In the genomic region with DNA sequence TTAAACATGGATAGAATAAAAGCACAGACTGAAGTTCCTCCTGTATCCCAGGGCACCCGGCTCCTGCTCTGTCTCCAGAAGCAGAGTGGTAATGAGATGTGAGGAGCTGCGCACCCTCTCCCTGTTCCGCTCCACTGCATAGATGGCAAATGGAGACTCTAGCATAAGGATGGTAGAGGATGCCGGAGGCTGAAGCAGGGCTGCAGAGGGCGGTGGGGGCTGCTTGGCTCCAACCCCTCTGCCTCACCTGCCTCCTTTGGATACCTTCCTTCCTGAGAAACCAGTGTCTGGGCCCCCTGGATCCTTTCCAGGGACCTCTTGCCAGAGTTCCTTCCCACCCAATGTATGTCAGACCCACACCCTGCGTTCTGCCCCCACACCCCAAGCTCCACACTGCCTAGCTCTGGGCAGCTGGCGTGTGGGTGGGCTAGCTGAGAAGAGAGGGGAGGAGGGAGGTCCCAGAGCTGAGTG, we compare ENCODE assay signal across 13 mouse cellular contexts. TPM values are rescaled to one million over a fixed set of nuclear protein-coding genes. Genes with fewer than 3 reads are reported as not detected.
DNase-seq lines count a peak whose midpoint lies in the region; ATAC-seq and TF ChIP-seq lines count a peak whose summit lies in the region.
"Had no signal": no experiment of that assay in that cellular context is flagged by ENCODE, and none has a peak within 500 bp of the region (broad histone marks: within the 10 kb centered on the region; RNA-seq: fewer than 3 reads in every experiment).

No protein-coding gene starts in this region.

- WGBS in heart, embryonic 10.5 days, result 75% methylated on average over 7 of the region's 7 CpGs
- WGBS in forebrain, embryonic 16.5 days, result 80% methylated on average over 7 of the region's 7 CpGs
- WGBS in midbrain, postnatal 0 days, result 75% methylated on average over 7 of the region's 7 CpGs

- H3K4me3 ChIP-seq in heart, embryonic 10.5 days, result no peak overlapping the region
- H3K4me3 ChIP-seq in forebrain, embryonic 16.5 days (replicated peaks; ENCODE audit: low read length), result no peak overlapping the region
- H3K4me3 ChIP-seq in midbrain, postnatal 0 days (ENCODE audit: low read depth, low read length), result peak overlapping the region; percentile 14; the same call in 1 of the 2 replicates

- peak; percentile 67 for DNase-seq in heart, embryonic 10.5 days (ENCODE audit: low spot score)
- DNase-seq in heart, adult 9 months (ENCODE audit: low spot score in 2 of 2), result no peak
- peak; percentile 31 to 39 for DNase-seq in layer of hippocampus, adult 8-10 months (ENCODE audit: low spot score in 2 of 2)
- DNase-seq in midbrain, postnatal 0 days (ENCODE audit: low spot score), result no peak
- no peak for DNase-seq in kidney, postnatal 36 days
- DNase-seq in spleen, postnatal 36 days (ENCODE audit: low spot score in 2 of 2), result no peak
- DNase-seq: adrenal gland, postnatal 36 days had no signal

- TF ChIP-seq CTCF in midbrain, postnatal 0 days (IDR thresholded peaks at IDR 0.05), result no peak

- H3K36me3 ChIP-seq in heart, embryonic 10.5 days, result no peaks in the 10 kb centered on the region
- H3K36me3 ChIP-seq in forebrain, embryonic 16.5 days (ENCODE audit: control insufficient read depth, insufficient read depth), result peaks cover 5% of the 10 kb centered on the region; the same call in 1 of the 2 replicates
- H3K36me3 ChIP-seq in midbrain, postnatal 0 days (ENCODE audit: insufficient read depth, low read length), result peaks cover 25% of the 10 kb centered on the region

- no peak for ATAC-seq in forebrain, embryonic 16.5 days
- no peak for ATAC-seq in midbrain, postnatal 0 days (ENCODE audit: low FRiP score)
- no peak for ATAC-seq in erythroid progenitor cell, adult 5-6 weeks (replicated peaks; ENCODE audit: low FRiP score, poor library complexity, severe bottlenecking)
- ATAC-seq: CD4-positive, CD25-positive, alpha-beta regulatory T cell, adult 4 months had no signal

- no peaks in the 10 kb centered on the region for H3K9me3 ChIP-seq in heart, embryonic 10.5 days
- H3K9me3 ChIP-seq in forebrain, embryonic 16.5 days (ENCODE audit: control insufficient read depth, low read length), result no peaks in the 10 kb centered on the region
- no peaks in the 10 kb centered on the region for H3K9me3 ChIP-seq in midbrain, postnatal 0 days (ENCODE audit: low read length)

- no peak overlapping the region for H3K27ac ChIP-seq in heart, embryonic 10.5 days
- no peak overlapping the region for H3K27ac ChIP-seq in forebrain, embryonic 16.5 days (ENCODE audit: low read length)
- no peak overlapping the region for H3K27ac ChIP-seq in midbrain, postnatal 0 days (ENCODE audit: low read depth, low read length)
- H3K27ac ChIP-seq: liver, embryonic 14.5 days had no signal

- H3K4me2 ChIP-seq in forebrain, embryonic 16.5 days (ENCODE audit: low read length), result peak overlapping the region; percentile 76
- peak overlapping the region; percentile 96 for H3K4me2 ChIP-seq in midbrain, postnatal 0 days (ENCODE audit: low read depth, low read length, poor library complexity, severe bottlenecking)

- H3K4me1 ChIP-seq in heart, embryonic 10.5 days, result peaks cover 46% of the 10 kb centered on the region
- peaks cover 49% of the 10 kb centered on the region for H3K4me1 ChIP-seq in forebrain, embryonic 16.5 days (replicated peaks; ENCODE audit: control insufficient read depth, insufficient read depth, low read length)
- H3K4me1 ChIP-seq in midbrain, postnatal 0 days (ENCODE audit: insufficient read depth, low read length), result peaks cover 23% of the 10 kb centered on the region

- peaks cover 83% of the 10 kb centered on the region for H3K27me3 ChIP-seq in heart, embryonic 10.5 days (ENCODE audit: insufficient read depth, poor library complexity, severe bottlenecking)
- H3K27me3 ChIP-seq in forebrain, embryonic 16.5 days (replicated peaks; ENCODE audit: control insufficient read depth, insufficient read depth, low read length), result no peaks in the 10 kb centered on the region; the same call in 1 of the 2 replicates
- no peaks in the 10 kb centered on the region for H3K27me3 ChIP-seq in midbrain, postnatal 0 days (ENCODE audit: insufficient read depth, low read length)

- H3K9ac ChIP-seq in forebrain, embryonic 16.5 days (replicated peaks; ENCODE audit: low read depth, low read length), result no peak overlapping the region
- H3K9ac ChIP-seq in midbrain, postnatal 0 days (replicated peaks; ENCODE audit: low read length, poor library complexity, severe bottlenecking), result peak overlapping the region; percentile 95
- H3K9ac ChIP-seq: liver, embryonic 14.5 days had no signal

RNA-seq across cellular contexts. Expression of a gene that starts 3.5 kb away (rescaled TPM):
- polyA plus RNA-seq in heart, embryonic 10.5 days (2016; fragmentation: Nextera tagmentation; extraction: Ambion mirVana), result 0.74 and 1.8 TPM in 2 replicates
- polyA plus RNA-seq in forebrain, embryonic 16.5 days (2015; fragmentation: Nextera tagmentation; extraction: Ambion mirVana), result 129 and 156 TPM in 2 replicates
- total RNA-seq in layer of hippocampus, adult 8-10 months (2022), result 100 to 1,000 TPM; 420 to 453 (median 428) TPM
- total RNA-seq in midbrain, postnatal 0 days (2014; rRNA removed), result 379 and 397 TPM in 2 replicates
- polyA plus RNA-seq in midbrain, postnatal 0 days (2015; fragmentation: Nextera tagmentation; extraction: Ambion mirVana), result 127 and 133 TPM in 2 replicates
- total RNA-seq in erythroid progenitor cell, adult 5-6 weeks (2015; ENCODE audit: low replicate concordance), result not detected in 2 replicates
- not detected in 2 replicates for total RNA-seq in erythroid progenitor cell, adult 5-6 weeks (2017; ENCODE audit: low replicate concordance)
- total RNA-seq: megakaryocyte-erythroid progenitor cell, adult 5-6 weeks had no signal

RNA-seq across cellular contexts. Expression of a gene that starts 11.0 kb away (rescaled TPM):
- 313 and 314 TPM in 2 replicates for polyA plus RNA-seq in heart, embryonic 10.5 days (2016; fragmentation: Nextera tagmentation; extraction: Ambion mirVana)
- 134 and 143 TPM in 2 replicates for polyA plus RNA-seq in forebrain, embryonic 16.5 days (2015; fragmentation: Nextera tagmentation; extraction: Ambion mirVana)
- total RNA-seq in layer of hippocampus, adult 8-10 months (2022), result 10 to 100 TPM; 62.0 to 72.4 (median 64.6) TPM
- total RNA-seq in midbrain, postnatal 0 days (2014; rRNA removed), result 139 and 176 TPM in 2 replicates
- polyA plus RNA-seq in midbrain, postnatal 0 days (2015; fragmentation: Nextera tagmentation; extraction: Ambion mirVana), result 132 and 148 TPM in 2 replicates
- total RNA-seq in erythroid progenitor cell, adult 5-6 weeks (2015; ENCODE audit: low replicate concordance), result 211 and 271 TPM in 2 replicates
- total RNA-seq in erythroid progenitor cell, adult 5-6 weeks (2017; ENCODE audit: low replicate concordance), result 78.9 and 80.8 TPM in 2 replicates

RNA-seq across cellular contexts. Expression of a gene that starts 30.7 kb away (rescaled TPM):
- polyA plus RNA-seq in heart, embryonic 10.5 days (2016; fragmentation: Nextera tagmentation; extraction: Ambion mirVana), result 88.9 and 128 TPM in 2 replicates
- 2.0 and 2.9 TPM in 2 replicates for polyA plus RNA-seq in forebrain, embryonic 16.5 days (2015; fragmentation: Nextera tagmentation; extraction: Ambion mirVana)
- under 1 TPM in 2 of 4 experiments, not detected in 2; 0.10 to 0.11 TPM for total RNA-seq in layer of hippocampus, adult 8-10 months (2022)
- 0.33 and 1.1 TPM in 2 replicates for total RNA-seq in midbrain, postnatal 0 days (2014; rRNA removed)
- 0.27 and 0.42 TPM in 2 replicates for polyA plus RNA-seq in midbrain, postnatal 0 days (2015; fragmentation: Nextera tagmentation; extraction: Ambion mirVana)
- total RNA-seq in erythroid progenitor cell, adult 5-6 weeks (2015; ENCODE audit: low replicate concordance), result 5,198 and 5,361 TPM in 2 replicates
- total RNA-seq in erythroid progenitor cell, adult 5-6 weeks (2017; ENCODE audit: low replicate concordance), result 5,184 and 5,388 TPM in 2 replicates
- polyA plus RNA-seq: CD4-positive, CD25-positive, alpha-beta regulatory T cell, adult 4 months; testis, adult 2 months had no signal

RNA-seq across cellular contexts. Expression of a gene that starts 33.4 kb away (rescaled TPM):
- polyA plus RNA-seq in heart, embryonic 10.5 days (2016; fragmentation: Nextera tagmentation; extraction: Ambion mirVana), result 109 and 151 TPM in 2 replicates
- 68.0 and 72.8 TPM in 2 replicates for polyA plus RNA-seq in forebrain, embryonic 16.5 days (2015; fragmentation: Nextera tagmentation; extraction: Ambion mirVana)
- total RNA-seq in layer of hippocampus, adult 8-10 months (2022), result 100 to 1,000 TPM in 2 of 4 experiments, 10 to 100 TPM in 2; 61.9 to 191 (median 114) TPM
- total RNA-seq in midbrain, postnatal 0 days (2014; rRNA removed), result 74.2 and 78.0 TPM in 2 replicates
- polyA plus RNA-seq in midbrain, postnatal 0 days (2015; fragmentation: Nextera tagmentation; extraction: Ambion mirVana), result 90.4 and 91.7 TPM in 2 replicates
- total RNA-seq in erythroid progenitor cell, adult 5-6 weeks (2015; ENCODE audit: low replicate concordance), result 90.1 and 125 TPM in 2 replicates
- 38.5 and 49.9 TPM in 2 replicates for total RNA-seq in erythroid progenitor cell, adult 5-6 weeks (2017; ENCODE audit: low replicate concordance)

RNA-seq across cellular contexts. Expression of a gene that starts 50.8 kb away (rescaled TPM):
- 1.7 and 3.6 TPM in 2 replicates for polyA plus RNA-seq in heart, embryonic 10.5 days (2016; fragmentation: Nextera tagmentation; extraction: Ambion mirVana)
- polyA plus RNA-seq in forebrain, embryonic 16.5 days (2015; fragmentation: Nextera tagmentation; extraction: Ambion mirVana), result 16.1 and 17.8 TPM in 2 replicates
- total RNA-seq in layer of hippocampus, adult 8-10 months (2022), result 10 to 100 TPM; 77.6 to 94.7 (median 85.7) TPM
- total RNA-seq in midbrain, postnatal 0 days (2014; rRNA removed), result 584 and 605 TPM in 2 replicates
- 22.5 and 25.4 TPM in 2 replicates for polyA plus RNA-seq in midbrain, postnatal 0 days (2015; fragmentation: Nextera tagmentation; extraction: Ambion mirVana)
- total RNA-seq in erythroid progenitor cell, adult 5-6 weeks (2015; ENCODE audit: low replicate concordance), result not detected in 2 replicates
- not detected in 2 replicates for total RNA-seq in erythroid progenitor cell, adult 5-6 weeks (2017; ENCODE audit: low replicate concordance)
- polyA plus RNA-seq: CD4-positive, CD25-positive, alpha-beta regulatory T cell, adult 4 months had no signal

Comparison
In these comparisons a context has a peak if more than half of its experiments do, and no peak if none do; other contexts are left out.
1. DNase-seq: peak in heart, embryonic 10.5 days (single experiment) and layer of hippocampus, adult 8-10 months (2 of 2); none in heart, adult 9 months (0 of 2), midbrain, postnatal 0 days (single experiment), kidney, postnatal 36 days (0 of 2) and spleen, postnatal 36 days (0 of 2).
2. RNA of a gene that starts 3.5 kb away (total RNA-seq): 420 to 453 TPM in layer of hippocampus, adult 8-10 months and 379 to 397 TPM in midbrain, postnatal 0 days; not detected in erythroid progenitor cell, adult 5-6 weeks; every median in the first group is over 100 times any median in the second.
3. RNA of a gene that starts 30.7 kb away (total RNA-seq): 5,184 to 5,388 TPM in erythroid progenitor cell, adult 5-6 weeks; 0.33 to 1.1 TPM in midbrain, postnatal 0 days and 0.10 to 0.11 TPM in layer of hippocampus, adult 8-10 months; every median in the first group is over 1,000 times any median in the second.